Mouse (Mus musculus) gastrocnemius, adult 18-20 months (tissue): ENCODE results near the gene Lce1a2. TPM values are rescaled to one million over a fixed set of nuclear protein-coding genes. Genes with fewer than 3 reads are reported as not detected.
"Not testable (repeated sequence)": the region's sequence is repeated elsewhere in the genome, so short reads cannot be mapped to it uniquely, and the experiment has no call there.

ENCODE experiments used
- DNase-seq: peaks from one replicate; pipeline ENCODE4 v3.0.0; 2021; ENCODE audit warnings: low spot score
- long read RNA-seq, 2 experiments: library from polyadenylated mRNA; stranded (forward); transcript quantifications; one replicate each; pipeline ENCODE4 v2.0.0; 2021
- total RNA-seq, 2 experiments: library from RNA; stranded (reverse); gene quantifications; 2 replicates each; pipeline ENCODE4 v1.2.3; 2021

Lce1a2 gene
- not detected for total RNA-seq
- long read RNA-seq, experiment 1 = 0 reads
- long read RNA-seq, experiment 2 = 0 reads

DNA sequence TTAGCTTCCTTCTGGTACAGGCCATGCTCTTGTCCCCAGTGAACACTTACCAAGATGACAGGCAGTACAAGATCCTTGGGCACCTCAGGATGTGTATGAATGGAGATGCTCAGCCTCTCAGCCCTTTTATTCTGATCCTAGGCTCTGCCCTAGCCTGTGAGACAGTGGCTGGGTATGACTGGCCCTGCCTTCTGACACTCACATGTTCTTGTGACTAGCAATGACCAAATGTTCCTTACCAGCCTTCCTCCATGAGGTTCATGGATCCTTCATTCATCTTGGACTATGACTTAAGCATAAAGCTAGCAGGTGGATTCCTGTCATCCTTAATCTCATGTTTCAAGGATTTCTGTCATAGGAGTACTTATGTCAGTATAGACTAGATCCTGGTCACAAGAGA lies at the start of gene Lce1a2:
Gene Lce1a2, minus strand, starts transcription at position 101 of the 400 bp plus-strand sequence.
- DNase-seq = no peak

DNA sequence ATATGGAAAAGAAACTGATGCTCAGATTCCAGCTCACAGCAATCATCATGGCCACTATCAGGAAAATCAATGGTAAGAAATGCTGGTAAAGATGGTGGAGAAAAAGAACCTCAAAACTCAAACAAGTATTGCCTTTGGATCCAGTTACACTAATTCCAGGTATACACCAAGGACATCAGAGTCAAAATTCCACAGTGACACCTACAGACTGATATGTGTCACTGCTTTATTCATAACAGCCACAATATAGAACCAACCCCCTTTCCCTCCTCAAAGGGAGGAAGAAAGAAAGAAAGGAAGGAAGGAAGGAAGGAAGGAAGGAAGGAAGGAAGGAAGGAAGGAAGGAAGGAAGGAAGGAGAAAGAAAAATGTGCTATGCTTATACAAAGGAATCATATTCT lies 45.0 kb upstream of the Lce1a2 start:
- DNase-seq = no peak

DNA sequence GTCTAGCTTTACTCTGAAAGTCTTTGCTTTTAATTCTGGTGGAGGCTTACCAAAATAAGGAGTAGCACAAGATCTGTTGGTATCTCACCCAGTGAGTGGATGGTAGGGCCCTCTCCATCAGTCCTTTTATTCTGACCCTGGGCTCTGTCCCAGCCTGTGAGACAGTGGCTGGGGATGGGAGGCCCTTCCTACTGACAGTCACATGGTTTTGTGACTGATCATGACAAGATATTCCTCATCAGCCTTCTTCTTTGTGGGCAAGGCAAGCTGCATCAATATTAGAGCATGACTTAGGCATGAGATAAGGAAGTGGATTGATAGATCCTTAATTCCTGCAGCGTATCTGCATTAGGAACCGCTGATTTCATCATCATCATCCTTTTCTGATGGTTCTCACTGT lies 38.9 kb upstream of the Lce1a2 start, which contains the start of gene Lce1e:
Gene Lce1e, minus strand, starts transcription at position 101 of the 400 bp plus-strand sequence.
- DNase-seq = no peak

DNA sequence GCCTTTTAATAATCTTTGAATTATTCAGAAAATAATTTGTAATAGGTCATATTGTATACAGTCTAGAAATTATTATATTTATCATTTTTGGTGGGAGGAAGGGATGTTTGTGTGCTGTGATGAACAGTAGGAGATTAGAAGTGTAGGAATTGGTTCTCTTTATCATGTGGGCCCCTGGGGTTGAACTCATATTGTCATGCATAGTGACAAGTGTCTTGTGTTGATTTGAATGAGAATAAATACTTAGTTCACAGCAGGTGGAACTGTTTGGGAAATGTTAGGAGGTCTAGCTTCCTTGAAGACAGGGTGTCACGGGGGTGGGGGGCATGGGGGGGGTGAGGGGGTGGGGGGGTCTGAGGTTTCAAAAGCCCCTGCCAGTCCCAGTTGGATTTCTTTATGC lies 24.5 kb upstream of the Lce1a2 start:
- DNase-seq = no peak

DNA sequence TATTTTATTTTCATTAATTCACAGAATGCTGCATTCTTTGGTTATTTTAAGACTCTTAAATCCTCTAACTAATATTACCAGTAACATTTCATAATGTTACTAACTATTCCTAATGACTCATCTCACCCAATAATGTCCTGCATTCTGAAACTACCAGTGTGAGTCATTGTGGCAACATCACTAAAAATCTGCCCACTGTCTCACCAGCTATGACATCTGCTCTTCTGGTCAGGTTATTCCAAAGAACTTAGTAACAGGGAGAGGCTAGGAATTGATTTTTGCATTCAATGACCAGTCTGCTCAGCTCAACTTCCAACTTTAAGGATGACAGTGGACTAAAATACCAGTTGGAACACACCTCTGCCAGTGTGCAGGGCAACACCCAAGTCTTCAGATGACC lies 21.6 kb upstream of the Lce1a2 start:
- DNase-seq = no peak

DNA sequence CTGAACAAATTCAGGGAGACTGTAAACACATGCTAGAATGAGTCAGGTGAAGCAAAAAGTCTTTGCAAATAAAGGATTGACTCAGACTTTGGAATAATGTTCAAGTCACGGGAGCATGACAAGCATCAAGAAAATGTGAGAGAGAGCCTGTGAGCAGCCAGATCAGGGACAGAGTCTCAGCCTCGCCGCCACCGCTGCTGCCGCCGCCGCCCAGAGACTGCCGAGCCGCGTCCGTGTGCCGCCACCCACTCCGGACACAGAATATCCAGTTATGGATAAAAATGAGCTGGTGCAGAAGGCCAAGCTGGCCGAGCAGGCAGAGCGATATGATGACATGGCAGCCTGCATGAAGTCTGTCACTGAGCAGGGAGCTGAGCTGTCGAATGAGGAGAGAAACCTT lies 19.0 kb upstream of the Lce1a2 start:
- not testable (repeated sequence) for DNase-seq

DNA sequence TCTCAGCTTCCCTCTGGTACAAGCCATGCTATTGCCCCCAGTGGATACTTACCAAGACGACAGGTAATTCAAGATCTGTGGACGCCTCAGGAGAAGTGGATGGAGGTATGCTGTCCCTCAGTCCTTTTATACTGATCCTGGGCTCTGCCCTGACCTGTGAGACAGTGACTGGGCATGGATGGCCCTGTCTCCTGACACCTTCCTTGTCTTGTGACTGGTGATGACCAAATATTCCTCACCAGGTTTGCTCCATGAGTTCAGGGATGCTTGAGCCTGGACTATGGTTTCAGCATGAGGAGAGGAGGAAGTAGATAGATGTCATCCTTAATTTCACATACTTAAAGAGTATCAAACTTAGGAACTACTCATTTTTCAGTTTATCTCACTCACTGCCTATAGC lies 17.0 kb upstream of the Lce1a2 start, which contains the start of gene Lce1d:
Gene Lce1d, minus strand, starts transcription at position 101 of the 400 bp plus-strand sequence.
- no peak for DNase-seq

DNA sequence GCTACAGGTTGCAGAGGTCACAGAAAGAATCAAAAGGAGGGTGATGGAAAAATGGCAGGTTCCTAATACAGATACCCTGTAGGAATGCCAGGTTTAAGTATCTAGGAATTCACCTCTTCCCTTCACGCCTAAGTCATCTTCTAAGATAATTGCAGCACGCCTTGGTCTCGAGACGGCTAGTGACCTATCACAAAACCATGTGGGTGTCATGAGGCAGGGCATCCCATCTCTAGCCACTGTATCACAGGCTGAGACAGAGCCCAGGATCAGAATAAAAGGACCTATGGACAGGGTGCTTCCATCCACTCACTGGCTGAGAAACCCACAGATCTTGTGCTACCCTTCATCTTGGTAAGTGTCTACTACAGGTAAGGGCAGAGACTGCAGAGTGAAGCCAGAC lies 8.8 kb upstream of the Lce1a2 start, which contains the start of gene Lce1c:
Gene Lce1c, plus strand, starts transcription at position 301 of the 400 bp plus-strand sequence.
- no peak for DNase-seq

DNA sequence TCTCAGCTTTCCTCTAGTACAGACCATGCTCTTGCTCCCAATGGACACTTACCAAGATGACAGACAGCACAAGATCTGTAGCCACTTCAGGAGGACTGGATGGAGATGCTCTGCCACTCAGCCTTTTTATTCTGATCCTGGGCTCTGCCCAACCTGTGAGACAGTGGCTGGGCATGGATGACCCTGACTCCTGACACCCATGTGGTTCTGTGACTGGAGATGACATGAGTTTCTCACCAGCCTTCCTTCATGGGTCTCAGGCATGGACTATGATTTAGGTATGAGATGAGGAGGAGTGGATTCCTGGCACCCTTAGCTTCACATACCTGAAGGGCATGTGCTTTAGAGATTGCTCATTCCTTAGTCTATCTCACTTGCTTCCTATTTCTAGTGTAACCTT lies 13.3 kb downstream of the Lce1a2 start, which contains the start of gene Lce1b:
Gene Lce1b, minus strand, starts transcription at position 101 of the 400 bp plus-strand sequence.
- no peak for DNase-seq

DNA sequence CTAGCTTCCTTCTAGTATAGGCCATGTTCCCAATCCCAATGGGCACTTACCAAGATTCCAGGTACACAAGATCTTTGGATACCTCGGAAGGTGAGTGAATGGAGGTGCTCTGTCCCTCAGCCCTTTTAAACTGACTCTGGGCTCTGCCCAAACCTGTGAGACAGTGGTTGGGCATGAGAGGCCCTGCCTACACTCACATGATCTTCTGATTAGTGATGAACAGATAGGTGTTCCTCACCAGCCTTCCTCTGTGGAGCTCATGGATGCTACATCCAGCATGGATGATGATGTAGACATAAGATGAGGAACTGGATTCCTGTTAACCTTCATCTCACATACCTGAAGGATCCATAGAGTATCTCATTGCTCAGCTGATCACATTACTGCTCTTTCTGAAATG lies 21.9 kb downstream of the Lce1a2 start, which contains the start of gene Lce1a1:
Gene Lce1a1, minus strand, starts transcription at position 101 of the 400 bp plus-strand sequence.
- no peak for DNase-seq

DNA sequence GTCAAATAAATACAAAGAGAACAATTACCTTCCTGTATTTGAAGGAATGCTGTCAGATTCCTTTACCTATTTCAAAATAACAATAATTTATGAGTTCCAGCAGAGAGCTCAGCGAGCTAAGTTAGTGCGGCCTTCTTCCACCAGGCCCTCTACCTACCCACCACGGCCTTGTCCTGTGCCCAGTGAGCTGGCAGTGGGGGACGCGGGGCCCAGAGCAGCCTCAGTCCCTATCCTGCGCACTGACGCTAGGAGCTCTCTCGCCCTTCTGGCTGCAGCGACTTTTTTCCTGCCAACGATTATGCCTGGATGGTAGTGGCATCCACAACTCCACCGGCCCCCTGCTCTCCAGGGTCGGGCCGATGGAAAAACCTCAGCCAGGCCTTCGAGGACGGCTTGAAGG lies 30.3 kb downstream of the Lce1a2 start:
- no peak for DNase-seq

DNA sequence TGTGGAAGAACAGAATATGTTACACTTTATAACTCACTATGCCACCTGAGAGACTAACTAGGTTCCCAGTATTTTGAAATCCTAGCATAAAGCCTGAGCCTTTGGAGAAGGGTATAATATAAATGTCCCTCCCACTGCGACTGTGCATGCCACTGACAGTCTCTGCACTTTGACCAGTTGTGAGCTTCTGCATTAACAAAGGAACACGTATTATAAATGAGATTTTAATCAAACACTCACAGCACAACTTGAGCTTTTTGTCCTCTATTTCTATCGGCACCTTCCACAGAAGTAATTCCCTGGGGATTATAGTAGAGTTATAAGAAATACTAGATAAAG lies 31.5 kb downstream of the Lce1a2 start:
- no peak for DNase-seq

DNA sequence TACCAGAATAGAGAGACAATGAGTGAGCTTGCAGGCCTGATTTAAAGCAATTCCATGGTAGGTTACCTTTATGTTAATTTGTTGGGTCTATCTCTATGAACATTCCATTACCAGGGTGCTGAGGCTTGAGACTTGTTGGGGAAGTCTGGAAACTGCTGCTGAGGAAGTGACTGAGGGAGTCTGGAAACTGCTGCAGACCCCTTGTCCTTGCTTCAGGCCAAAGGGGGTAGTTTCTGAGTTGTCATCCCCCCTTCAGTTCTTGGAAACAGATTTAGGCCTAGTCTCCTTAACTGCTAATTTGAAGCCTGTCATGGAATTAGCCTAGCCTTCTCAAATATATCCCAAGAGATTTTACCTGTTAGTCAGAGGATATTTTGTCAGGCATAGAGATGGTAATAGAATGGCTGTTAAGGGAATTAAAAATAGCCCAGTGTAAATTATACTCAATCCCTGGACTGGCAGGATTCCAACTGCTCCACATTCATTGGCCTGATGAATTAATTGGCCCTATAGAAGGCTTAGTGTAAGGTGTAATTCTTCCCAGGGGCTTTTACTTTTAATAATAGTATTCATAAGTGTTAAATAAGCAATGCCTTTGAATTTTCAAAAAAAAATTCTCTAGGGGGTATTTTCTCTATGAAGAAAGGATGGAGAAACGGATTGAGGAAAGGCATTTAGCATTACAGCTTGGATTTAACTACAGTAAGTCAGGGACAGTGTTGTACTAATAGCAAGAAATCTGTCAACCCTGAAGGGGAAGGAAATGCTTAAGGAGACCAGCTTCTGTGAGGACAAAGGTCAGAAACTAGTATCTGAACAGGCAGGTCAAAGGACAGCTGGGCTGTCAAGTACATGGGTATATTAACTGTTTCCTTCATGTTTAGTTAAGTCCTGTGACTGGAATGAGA lies 32.1 kb downstream of the Lce1a2 start:
- no peak for DNase-seq

DNA sequence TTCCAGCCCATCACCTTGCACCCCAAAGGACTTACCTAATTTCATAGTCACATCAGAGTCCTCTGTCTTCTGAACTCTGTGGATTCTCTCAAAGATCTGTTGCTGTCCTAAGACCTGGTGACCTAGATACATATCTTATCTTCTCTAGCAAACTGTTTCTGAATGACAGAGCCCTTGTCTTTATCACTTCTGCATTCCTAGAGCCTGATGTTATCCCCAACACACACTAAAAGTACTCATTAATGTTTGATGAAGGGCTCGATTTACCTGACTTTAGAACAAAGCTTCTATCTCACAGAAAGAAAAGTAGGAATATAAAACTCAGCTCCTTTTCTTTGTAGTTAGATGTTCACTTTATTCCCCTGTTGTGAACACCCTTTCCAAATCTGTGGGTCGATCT lies 48.6 kb downstream of the Lce1a2 start, which contains the start of gene Lce6a:
Gene Lce6a, minus strand, starts transcription at position 101 of the 400 bp plus-strand sequence.
- DNase-seq = no peak

Other genes with a start within 250 kb of the Lce1a2 start
- 1 to 10 TPM; 4.9 to 5.4 TPM for gene Gm9774, start 240.9 kb downstream of the Lce1a2 start, total RNA-seq
- gene Sprr2k, start 237.7 kb downstream of the Lce1a2 start, total RNA-seq = not detected
- not detected for gene Sprr1b, start 231.5 kb downstream of the Lce1a2 start, total RNA-seq
- gene Sprr3, start 211.6 kb downstream of the Lce1a2 start, total RNA-seq = not detected
- gene Sprr1a, start 184.4 kb downstream of the Lce1a2 start, total RNA-seq = not detected
- not detected for gene Sprr4, start 169.8 kb downstream of the Lce1a2 start, total RNA-seq
- gene 2310046K23Rik, start 135.8 kb downstream of the Lce1a2 start, total RNA-seq = not detected
- not detected for gene Ivl, start 96.6 kb downstream of the Lce1a2 start, total RNA-seq
- gene Smcp, start 81.3 kb downstream of the Lce1a2 start, total RNA-seq = not detected
- gene 2210017I01Rik, start 62.8 kb downstream of the Lce1a2 start, total RNA-seq = not detected
- gene Lce6a, start 48.7 kb downstream of the Lce1a2 start, total RNA-seq = not detected
- not detected for gene Lce1a1, start 22.0 kb downstream of the Lce1a2 start, total RNA-seq
- gene Lce1b, start 13.4 kb downstream of the Lce1a2 start, total RNA-seq = not detected
- gene Lce1c, start 8.9 kb upstream of the Lce1a2 start, total RNA-seq = not detected
- not detected for gene Lce1d, start 16.9 kb upstream of the Lce1a2 start, total RNA-seq
- not detected for gene Lce1e, start 38.8 kb upstream of the Lce1a2 start, total RNA-seq
- gene Lce1f, start 50.0 kb upstream of the Lce1a2 start, total RNA-seq = not detected
- gene Gm38119, start 68.8 kb upstream of the Lce1a2 start, total RNA-seq = not detected
- gene Lce1g, start 82.0 kb upstream of the Lce1a2 start, total RNA-seq = not detected
- not detected for gene Lce1h, start 94.8 kb upstream of the Lce1a2 start, total RNA-seq
- not detected for gene Lce1i, start 108.6 kb upstream of the Lce1a2 start, total RNA-seq
- not detected for gene Lce1j, start 120.2 kb upstream of the Lce1a2 start, total RNA-seq
- gene Lce1k, start 137.6 kb upstream of the Lce1a2 start, total RNA-seq = not detected
- gene Kprp, start 156.9 kb upstream of the Lce1a2 start, total RNA-seq = not detected
- gene Lce1l, start 181.0 kb upstream of the Lce1a2 start, total RNA-seq = not detected
- gene 2310050C09Rik, start 199.9 kb upstream of the Lce1a2 start, total RNA-seq = not detected